Mouse (Mus musculus) brain, embryonic 14.5 days (tissue): Measurements from ENCODE around the gene Tctex1d4.

Experiments used
- CTCF ChIP-seq: fragments of 200-500 bp; IDR thresholded peaks from 2 replicates; pipeline ENCODE4 v1.5.1; 2012; ENCODE audit warnings: inconsistent platforms, mild to moderate bottlenecking, moderate library complexity, borderline replicate concordance; ENCODE audit not compliant: insufficient read depth, insufficient read length; ENCODE audit errors: extremely low read depth
- POLR2A ChIP-seq: fragments of 200-500 bp; IDR thresholded peaks from 2 replicates; pipeline ENCODE4 v1.6.1; 2012; ENCODE audit warnings: mild to moderate bottlenecking, inconsistent platforms, borderline replicate concordance; ENCODE audit not compliant: poor library complexity, insufficient read depth, insufficient read length, severe bottlenecking; ENCODE audit errors: extremely low read depth

DNA sequence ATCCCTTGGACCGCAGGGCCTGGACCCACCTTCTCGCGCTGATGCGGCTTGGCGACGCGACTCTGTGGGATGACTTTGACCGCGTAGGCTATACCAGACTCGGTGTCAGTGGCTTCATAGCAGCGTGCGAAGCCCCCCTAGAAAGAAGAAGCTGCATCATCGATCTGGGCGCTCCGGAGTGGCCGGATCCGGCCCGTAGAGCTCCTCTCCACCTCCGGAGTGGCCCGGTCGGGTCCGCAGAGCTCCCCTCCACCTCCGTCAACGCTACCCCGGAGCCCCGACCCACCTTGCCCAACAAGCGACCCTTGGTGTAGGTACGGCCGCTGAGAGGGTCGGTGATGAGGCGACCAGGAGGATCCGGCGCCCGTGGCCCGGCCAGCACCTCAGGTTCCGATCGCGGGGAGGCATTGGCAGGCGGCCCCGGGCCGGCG lies 6.8 kb downstream of the Tctex1d4 start:
- TF ChIP-seq CTCF (no peak), POLR2A (no peak)
